Mouse (Mus musculus) limb, embryonic 12.5 days (tissue): ENCODE data around the gene Tmc5. TPM values are rescaled to one million over a fixed set of nuclear protein-coding genes. Genes with fewer than 3 reads are reported as not detected.

Experiments used
- ATAC-seq: fragments of 200-750 bp; cut with Nextera tagmentation; 2 replicates; pipeline ENCODE4 v1.8.0; 2017; ENCODE audit warnings: low read depth, moderate TSS enrichment; ENCODE audit not compliant: insufficient number of reproducible peaks, insufficient read depth, low FRiP score, low TSS enrichment
- H3K27ac ChIP-seq: fragments of 300-500 bp; sonication (generic); 2 replicates; pipeline ENCODE4 v1.5.1; 2016; ENCODE audit warnings: mild to moderate bottlenecking, moderate library complexity
- H3K27me3 ChIP-seq: fragments of 300-500 bp; sonication (generic); 2 replicates; pipeline ENCODE4 v1.6.1; 2016; ENCODE audit warnings: mild to moderate bottlenecking, moderate library complexity
- H3K36me3 ChIP-seq: fragments of 300-500 bp; sonication (generic); 2 replicates; pipeline ENCODE4 v1.6.1; 2016; ENCODE audit warnings: mild to moderate bottlenecking, moderate library complexity
- H3K4me1 ChIP-seq: fragments of 300-500 bp; sonication (generic); replicated peaks from 2 replicates; pipeline ENCODE4 v1.6.1; 2016
- H3K4me2 ChIP-seq: fragments of 300-500 bp; sonication (generic); 2 replicates; pipeline ENCODE4 v1.6.1; 2016; ENCODE audit warnings: mild to moderate bottlenecking, moderate library complexity
- H3K4me3 ChIP-seq: fragments of 300-500 bp; sonication (generic); replicated peaks from 2 replicates; pipeline ENCODE4 v1.5.1; 2016; ENCODE audit warnings: mild to moderate bottlenecking
- H3K9ac ChIP-seq: fragments of 300-500 bp; sonication (generic); replicated peaks from 2 replicates; pipeline ENCODE4 v1.6.1; 2016; ENCODE audit warnings: mild to moderate bottlenecking, moderate library complexity
- H3K9me3 ChIP-seq: fragments of 300-500 bp; sonication (generic); 2 replicates; pipeline ENCODE4 v1.6.1; 2016; ENCODE audit warnings: mild to moderate bottlenecking, moderate library complexity
- whole genome bisulfite sequencing: fragments of 180-500 bp; shearing (Covaris S2); methylation state at CpG from one replicate; pipeline ENCODE4 v1.1.7; 2016; 5-methylcytosine and 5-hydroxymethylcytosine counted together
- polyA plus RNA-seq: library from polyadenylated mRNA; unstranded; fragments of >200 nt; fragmentation: Nextera tagmentation; extraction: Ambion mirVana; gene quantifications from 2 replicates; pipeline ENCODE4 v1.2.1, GENCODE M21; 2016

Tmc5 gene
- polyA plus RNA-seq, 1 experiment from 2014 or later, result not detected

DNA sequence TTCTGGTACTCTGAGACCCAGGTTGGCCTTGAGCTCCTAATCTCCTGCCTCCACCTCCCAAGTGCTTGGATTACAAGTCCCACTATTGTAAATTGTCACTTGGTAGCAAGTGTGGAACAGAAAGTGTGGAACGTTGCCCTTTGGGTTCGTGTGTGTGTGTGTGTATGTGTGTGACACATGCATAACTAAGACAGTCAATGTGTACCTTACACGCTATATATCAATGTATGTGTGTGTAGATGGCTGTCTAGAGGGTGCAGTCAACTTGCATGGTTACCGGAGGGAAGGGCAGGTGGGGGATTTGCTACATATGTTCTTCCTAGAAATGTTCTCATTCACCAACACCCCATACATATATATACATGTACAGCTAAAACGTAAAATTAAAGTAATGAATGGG lies 12.2 kb upstream of the Tmc5 start:
- peak overlapping the region; percentile 67 for H3K4me3 ChIP-seq
- ATAC-seq, result no peak
- H3K4me2 ChIP-seq, result peak overlapping the region; percentile 92
- no peaks in the 10 kb centered on the region for H3K36me3 ChIP-seq
- 0 out of 2 replicates have a peak, but pooled peaks cover 6% of the 10 kb centered on the region for H3K27me3 ChIP-seq
- peaks cover 8% of the 10 kb centered on the region for H3K4me1 ChIP-seq
- peak overlapping the region; percentile 74; the same call in 1 of the 2 replicates for H3K9ac ChIP-seq
- H3K27ac ChIP-seq, result no peak overlapping the region
- H3K9me3 ChIP-seq, result peaks cover 11% of the 10 kb centered on the region; the same call in 1 of the 2 replicates
- 64% methylated on average over 5 of the region's 5 CpGs for WGBS

DNA sequence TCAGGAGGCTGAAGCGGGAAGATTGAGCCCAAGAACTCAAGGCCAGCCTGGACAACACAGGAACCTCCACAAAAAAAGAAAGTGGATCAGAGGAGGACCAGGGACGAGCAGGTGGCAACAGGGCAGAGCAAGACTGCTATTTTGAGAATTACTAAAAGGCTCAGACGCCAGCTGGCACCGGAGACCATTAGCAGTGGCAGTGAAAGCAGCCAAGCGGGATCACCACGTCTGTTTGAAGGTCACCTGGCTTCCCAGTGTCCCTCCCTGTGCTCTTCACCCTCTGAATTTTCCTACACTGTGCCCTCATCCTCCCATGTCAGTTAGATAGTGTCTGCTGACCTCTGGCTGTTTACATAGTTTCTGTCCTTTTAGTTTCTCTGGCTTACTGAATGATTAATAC lies 11.2 kb upstream of the Tmc5 start:
- Histone ChIP-seq H3K36me3 (no peaks in the 10 kb centered on the region), H3K9ac (no peak overlapping the region), H3K27ac (no peak overlapping the region), H3K27me3 (0 out of 2 replicates have a peak, but pooled peaks cover 6% of the 10 kb centered on the region), H3K4me3 (no peak overlapping the region), H3K9me3 (peaks cover 4% of the 10 kb centered on the region; the same call in 1 of the 2 replicates), H3K4me1 (peaks cover 8% of the 10 kb centered on the region), H3K4me2 (no peak overlapping the region)
- 77% methylated on average over 6 of the region's 6 CpGs for WGBS
- no peak for ATAC-seq

DNA sequence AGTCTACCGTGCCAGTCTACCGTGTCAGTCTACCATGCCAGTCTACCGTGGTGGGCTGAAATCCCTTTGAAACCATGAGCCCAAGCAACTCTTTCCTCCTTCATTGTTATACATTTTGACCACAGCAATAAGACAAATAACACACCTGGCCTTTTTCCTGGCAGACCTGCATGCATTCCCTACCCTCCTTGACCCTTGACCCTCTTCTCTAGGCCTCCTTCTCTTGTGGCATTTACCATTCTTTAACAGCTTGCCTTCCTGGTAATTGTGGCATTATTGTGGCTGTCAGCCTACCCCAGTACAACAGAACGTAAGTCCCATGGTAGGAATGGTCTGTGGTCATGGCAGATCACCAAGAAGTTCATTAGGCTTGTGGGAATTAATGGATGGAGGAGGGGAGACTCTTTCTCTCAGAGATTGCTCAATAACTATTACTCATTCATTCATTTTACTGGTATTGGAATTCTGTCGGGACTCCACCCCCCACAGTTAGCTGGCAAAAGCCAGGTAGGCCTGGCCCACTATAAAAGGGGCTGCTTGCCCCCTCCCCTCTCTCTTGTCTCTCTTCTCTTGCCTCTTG lies 6.3 kb upstream of the Tmc5 start:
- Histone ChIP-seq H3K4me2 (no peak overlapping the region), H3K9me3 (no peaks in the 10 kb centered on the region), H3K36me3 (no peaks in the 10 kb centered on the region), H3K27ac (no peak overlapping the region), H3K27me3 (peaks cover 5% of the 10 kb centered on the region; the same call in 1 of the 2 replicates), H3K4me3 (no peak overlapping the region), H3K9ac (no peak overlapping the region), H3K4me1 (peaks cover 33% of the 10 kb centered on the region)
- 88% methylated on average over 5 of the region's 5 CpGs for WGBS
- ATAC-seq, result no peak

DNA sequence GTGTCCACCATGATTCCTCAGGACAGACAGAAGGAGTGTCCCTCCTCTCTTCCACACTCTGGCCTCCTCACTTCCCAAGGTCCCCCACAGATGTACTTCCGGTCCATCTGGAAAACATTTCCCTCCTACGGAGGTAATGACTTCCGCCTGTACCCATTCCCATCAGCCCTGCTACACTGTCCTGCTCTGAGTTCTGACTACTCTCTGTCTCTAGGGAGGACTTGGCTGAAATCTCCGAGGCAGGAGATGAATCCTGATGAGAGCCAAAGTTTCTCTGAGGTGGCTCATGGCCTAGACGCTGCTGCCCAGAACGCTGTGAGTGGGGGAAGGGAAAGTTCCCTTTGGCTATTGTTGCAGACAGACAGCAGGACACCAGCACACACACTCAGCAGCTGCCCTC lies 5.0 kb upstream of the Tmc5 start:
- Histone ChIP-seq H3K4me3 (no peak overlapping the region), H3K9ac (no peak overlapping the region), H3K27ac (0 out of 2 replicates have a peak overlapping the region, but pooled peaks have one; percentile 29), H3K9me3 (no peaks in the 10 kb centered on the region), H3K4me1 (peaks cover 36% of the 10 kb centered on the region), H3K4me2 (peak overlapping the region; percentile 32), H3K36me3 (no peaks in the 10 kb centered on the region), H3K27me3 (peaks cover 16% of the 10 kb centered on the region)
- ATAC-seq, result no peak
- WGBS, result 10% methylated on average over 6 of the region's 6 CpGs

DNA sequence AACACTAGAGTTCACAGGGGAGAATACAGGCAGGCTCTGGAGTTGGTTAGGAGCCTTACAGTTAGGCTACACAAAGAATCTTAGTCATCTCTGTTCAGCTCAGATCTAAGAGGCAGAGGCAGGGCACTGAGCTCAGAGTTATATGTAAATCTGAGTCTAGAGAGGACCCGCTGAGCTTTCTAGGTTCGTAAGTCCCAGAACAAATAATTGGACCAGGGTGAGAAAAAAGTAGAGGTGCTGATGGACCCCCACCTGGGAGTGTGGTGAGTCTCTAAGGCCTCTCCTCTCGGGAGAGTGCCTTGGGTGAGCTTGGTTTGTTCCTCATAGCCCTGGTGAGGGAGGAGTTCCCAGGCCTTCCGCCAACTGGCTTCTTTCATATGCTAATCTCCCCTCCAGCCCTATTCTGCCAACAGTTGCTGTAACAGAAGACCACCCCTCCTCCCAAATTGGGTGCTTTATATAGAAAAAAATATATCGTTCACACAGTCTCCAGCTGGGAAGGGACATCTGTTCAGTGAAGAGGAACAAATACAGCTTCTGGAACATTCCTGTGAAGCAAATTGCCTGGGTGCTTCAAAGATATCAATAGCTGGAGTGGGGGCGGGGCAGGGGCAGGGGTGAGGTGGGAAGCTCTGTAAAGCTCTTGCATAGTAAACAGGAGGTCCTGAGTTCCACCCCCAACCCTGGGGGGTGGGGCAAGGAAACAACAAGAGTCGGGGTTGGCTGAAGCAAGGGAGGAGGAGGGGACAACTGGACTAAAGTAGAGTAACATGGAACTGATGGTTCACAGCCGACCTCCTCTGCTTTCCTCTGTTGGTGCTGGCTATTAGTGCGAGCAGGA lies 3.3 kb upstream of the Tmc5 start:
- H3K4me1 ChIP-seq, result peaks cover 46% of the 10 kb centered on the region
- peaks cover 30% of the 10 kb centered on the region for H3K27me3 ChIP-seq
- no peaks in the 10 kb centered on the region for H3K36me3 ChIP-seq
- H3K4me2 ChIP-seq, result peak overlapping the region; percentile 46
- no peaks in the 10 kb centered on the region for H3K9me3 ChIP-seq
- ATAC-seq, result peak; percentile 57; the same call in 1 of the 2 replicates
- peak overlapping the region; percentile 73 for H3K27ac ChIP-seq
- 9% methylated on average over 9 of the region's 9 CpGs for WGBS
- no peak overlapping the region; the same call in 1 of the 2 replicates for H3K9ac ChIP-seq
- H3K4me3 ChIP-seq, result no peak overlapping the region

DNA sequence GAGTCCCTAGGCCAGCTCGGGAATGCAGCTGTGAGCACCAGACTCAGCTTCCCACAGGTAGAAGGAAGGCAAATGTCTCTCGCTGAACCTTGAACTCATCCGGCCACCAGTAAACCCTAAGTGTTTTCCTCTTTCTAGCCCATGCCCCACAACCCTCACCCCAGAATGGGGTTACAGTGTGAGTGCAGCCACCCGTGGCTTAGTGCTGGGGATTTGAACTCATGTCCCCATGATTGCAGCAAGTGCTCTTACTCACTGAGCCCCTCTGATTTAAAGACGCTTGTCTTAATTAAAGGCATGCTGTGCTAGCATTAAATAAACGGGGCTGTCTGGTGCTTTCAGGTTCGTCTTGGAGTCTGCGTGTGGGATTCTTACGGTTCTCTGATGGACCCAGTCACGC lies 2.5 kb upstream of the Tmc5 start:
- H3K27ac ChIP-seq, result no peak overlapping the region
- peak overlapping the region; percentile 46 for H3K4me2 ChIP-seq
- no peak overlapping the region for H3K9ac ChIP-seq
- H3K4me3 ChIP-seq, result no peak overlapping the region
- no peaks in the 10 kb centered on the region for H3K9me3 ChIP-seq
- peaks cover 50% of the 10 kb centered on the region for H3K4me1 ChIP-seq
- H3K36me3 ChIP-seq, result no peaks in the 10 kb centered on the region
- WGBS, result 24% methylated on average over 10 of the region's 10 CpGs
- H3K27me3 ChIP-seq, result peaks cover 38% of the 10 kb centered on the region
- no peak for ATAC-seq

DNA sequence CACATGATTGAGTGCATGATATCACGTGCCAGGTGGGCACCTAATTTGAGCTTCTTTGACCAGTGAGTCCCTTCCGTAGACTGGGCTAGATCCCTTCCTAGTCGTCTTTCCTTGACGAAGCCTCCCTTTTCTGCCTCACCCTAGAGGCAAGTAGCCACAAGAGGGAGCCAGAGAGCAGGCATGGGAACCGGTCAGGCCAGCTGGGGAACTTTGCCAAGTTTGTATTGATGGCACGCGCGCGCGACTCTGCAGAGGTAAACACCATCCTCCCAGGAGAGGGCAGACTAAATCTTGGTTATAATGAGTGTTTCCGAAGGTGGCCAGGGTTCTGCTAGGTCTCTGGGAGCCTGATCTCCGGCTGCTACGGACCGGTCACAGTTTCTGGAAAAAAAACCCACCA lies 1.9 kb upstream of the Tmc5 start:
- H3K36me3 ChIP-seq, result no peaks in the 10 kb centered on the region
- ATAC-seq, result 0 out of 2 replicates have a peak, but pooled peaks have one; percentile 16
- no peak overlapping the region for H3K27ac ChIP-seq
- H3K27me3 ChIP-seq, result peaks cover 44% of the 10 kb centered on the region
- no peak overlapping the region for H3K9ac ChIP-seq
- H3K4me3 ChIP-seq, result peak overlapping the region; percentile 17; the same call in 1 of the 2 replicates
- H3K9me3 ChIP-seq, result no peaks in the 10 kb centered on the region
- 2% methylated on average over 14 of the region's 14 CpGs for WGBS
- H3K4me2 ChIP-seq, result peak overlapping the region; percentile 46
- H3K4me1 ChIP-seq, result peaks cover 50% of the 10 kb centered on the region

DNA sequence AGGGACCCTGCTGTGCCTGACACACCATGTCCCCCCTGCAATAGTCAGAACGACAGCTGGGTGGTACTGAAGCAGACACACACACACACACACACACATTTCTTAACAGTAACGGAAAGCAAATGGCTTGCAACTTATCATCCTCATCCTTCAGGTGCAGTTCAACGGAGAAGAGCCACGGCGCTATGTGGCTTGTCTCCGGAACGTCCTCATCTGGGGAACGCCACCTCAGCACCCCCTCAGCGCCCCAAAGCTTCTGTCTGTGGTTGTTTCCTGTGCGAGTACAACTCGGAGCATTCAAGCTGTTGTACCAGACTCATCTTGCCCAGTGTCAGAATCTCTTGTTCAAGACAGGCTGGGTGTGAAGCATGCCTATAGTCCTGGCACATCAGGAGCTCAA lies 826 bp upstream of the Tmc5 start:
- H3K9me3 ChIP-seq, result no peaks in the 10 kb centered on the region
- no peak for ATAC-seq
- H3K4me3 ChIP-seq, result no peak overlapping the region
- no peaks in the 10 kb centered on the region for H3K36me3 ChIP-seq
- 79% methylated on average over 11 of the region's 11 CpGs for WGBS
- peaks cover 54% of the 10 kb centered on the region for H3K27me3 ChIP-seq
- H3K9ac ChIP-seq, result no peak overlapping the region
- H3K4me1 ChIP-seq, result peaks cover 50% of the 10 kb centered on the region
- no peak overlapping the region for H3K4me2 ChIP-seq
- no peak overlapping the region for H3K27ac ChIP-seq

DNA sequence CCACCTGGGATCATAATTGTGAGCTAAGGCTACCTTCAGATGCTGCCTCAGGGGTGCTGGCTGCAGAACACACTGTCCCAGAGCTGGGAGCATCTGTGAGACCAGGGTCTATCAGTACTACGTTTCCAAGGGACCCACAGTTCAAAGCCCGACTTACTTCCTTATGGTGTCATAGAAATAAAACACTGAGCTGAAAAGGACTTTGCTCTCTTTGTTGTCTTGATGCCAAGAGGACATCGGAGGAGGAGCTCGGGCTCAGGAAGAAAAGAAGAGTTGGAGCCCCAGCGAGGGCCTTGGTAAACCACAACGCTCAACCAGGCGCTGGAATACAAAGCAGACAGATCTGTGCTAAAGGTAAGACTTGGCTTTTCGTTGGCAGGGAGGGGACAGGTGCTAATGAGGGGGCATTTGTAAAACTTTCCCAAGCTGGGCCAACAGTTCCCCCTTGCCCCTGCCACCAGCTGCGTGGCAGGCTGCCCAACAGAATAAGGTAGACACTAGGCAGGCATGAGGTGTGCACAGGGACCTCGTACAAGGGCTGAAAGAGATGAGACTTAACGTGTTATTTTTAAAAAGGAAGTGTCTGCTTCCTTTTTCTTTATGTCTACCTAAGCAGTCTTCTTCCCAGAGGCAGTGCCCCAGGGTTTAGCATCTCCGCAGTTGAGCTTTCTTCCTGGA lies 3.0 kb downstream of the Tmc5 start:
- WGBS, result 72% methylated on average over 12 of the region's 12 CpGs
- Histone ChIP-seq H3K4me3 (no peak overlapping the region), H3K4me1 (peaks cover 19% of the 10 kb centered on the region), H3K4me2 (no peak overlapping the region), H3K9ac (no peak overlapping the region), H3K27ac (no peak overlapping the region), H3K27me3 (peaks cover 55% of the 10 kb centered on the region), H3K9me3 (no peaks in the 10 kb centered on the region), H3K36me3 (no peaks in the 10 kb centered on the region)
- ATAC-seq, result no peak

DNA sequence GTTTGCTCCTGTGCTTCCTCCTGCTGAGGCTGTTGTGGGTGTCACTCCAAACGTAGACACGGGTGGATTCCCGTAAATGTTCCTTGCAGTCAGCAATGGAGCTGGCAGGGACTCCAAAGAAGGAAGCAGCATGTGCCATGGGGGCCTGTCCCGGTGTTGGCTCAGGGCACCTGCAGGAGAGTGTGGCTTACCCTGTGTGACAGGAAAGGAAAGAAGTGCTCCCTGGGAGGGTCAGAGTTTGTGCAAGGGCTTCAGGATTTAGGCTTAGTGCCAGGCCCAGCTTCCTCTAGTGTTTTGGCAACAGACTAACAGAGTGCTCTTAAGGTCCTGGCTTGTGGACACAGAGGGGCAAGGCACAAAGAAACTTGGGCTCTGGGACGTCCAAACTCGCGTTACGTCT lies 7.7 kb downstream of the Tmc5 start:
- no peak for ATAC-seq
- no peak overlapping the region for H3K4me2 ChIP-seq
- WGBS, result 86% methylated on average over 8 of the region's 8 CpGs

DNA sequence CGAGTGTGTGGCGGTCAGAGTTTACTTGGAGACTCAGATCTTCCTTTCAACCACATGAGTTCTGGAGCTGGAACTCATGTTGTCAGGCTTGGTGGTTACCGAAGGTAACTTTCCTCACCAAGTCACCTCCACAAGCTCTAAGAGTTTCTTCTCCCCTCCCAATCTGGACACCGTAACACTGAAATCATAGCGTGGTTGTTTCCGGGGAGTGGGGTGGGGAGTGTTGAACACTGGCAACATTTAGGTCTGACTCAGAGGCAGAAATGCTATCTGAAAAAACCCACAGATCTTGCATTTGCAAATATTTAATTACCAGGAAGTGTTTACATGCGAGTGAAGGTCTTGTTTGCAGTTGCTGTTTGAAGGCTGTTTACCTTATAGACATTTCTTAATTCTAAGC lies 12.7 kb downstream of the Tmc5 start:
- no peak for ATAC-seq
- WGBS, result 91% methylated on average over 7 of the region's 7 CpGs

More for the DNA sequence above, 7.7 kb downstream of the Tmc5 start:
- Histone ChIP-seq H3K9ac (no peak overlapping the region), H3K9me3 (no peaks in the 10 kb centered on the region), H3K36me3 (no peaks in the 10 kb centered on the region), H3K27ac (no peak overlapping the region), H3K27me3 (peaks cover 14% of the 10 kb centered on the region; the same call in 1 of the 2 replicates), H3K4me3 (no peak overlapping the region), H3K4me1 (no peaks in the 10 kb centered on the region)

More for the DNA sequence above, 12.7 kb downstream of the Tmc5 start:
- Histone ChIP-seq H3K4me3 (no peak overlapping the region), H3K9me3 (no peaks in the 10 kb centered on the region), H3K27me3 (no peaks in the 10 kb centered on the region), H3K4me1 (no peaks in the 10 kb centered on the region), H3K4me2 (no peak overlapping the region), H3K36me3 (no peaks in the 10 kb centered on the region), H3K27ac (no peak overlapping the region), H3K9ac (no peak overlapping the region)
